Mouse (Mus musculus) bone marrow, adult 2 months (tissue): Measurements from ENCODE around the gene Dock8.

Source experiments
- CTCF ChIP-seq: fragments of 200-500 bp; IDR thresholded peaks from 2 replicates; pipeline ENCODE4 v1.5.1; 2011; ENCODE audit warnings: low read length, control low read depth; ENCODE audit not compliant: control insufficient read depth, insufficient read depth
- POLR2A ChIP-seq: fragments of 200-500 bp; IDR thresholded peaks from 2 replicates; pipeline ENCODE4 v1.6.1; 2011; ENCODE audit warnings: low read depth, mild to moderate bottlenecking, control low read depth, low read length, borderline replicate concordance; ENCODE audit not compliant: control insufficient read depth

GRCm38 (mm10) chr19:25006686-25007085 lies 7.4 kb downstream of the Dock8 start:
- TF ChIP-seq CTCF (no peak), POLR2A (no peak)
